Mouse (Mus musculus): ENCODE measurements at regions not wholly inside any gene's neighbourhood (a gene's known extent, or its start where the extent isn't known, plus 50 kb on each side); places are given as distances from the start of the nearest gene placed in this dataset.
A peak's percentile ranks its signal among the peaks of the same experiment; 100 is the strongest.
"Not testable (repeated sequence)": the region's sequence is repeated elsewhere in the genome, so short reads cannot be mapped to it uniquely, and the experiment has no call there.

- DNase-seq (ENCODE audit: low spot score in 2 of 2) = no peak
Measured at GRCm38 (mm10) chr16:30190351-30190750, 76.9 kb downstream of the Cpn2 start.

GRCm38 (mm10) chr16:30190935-30191514 is 76.3 kb downstream of the Cpn2 start:
- no peak for DNase-seq (ENCODE audit: low spot score in 2 of 2)

- no peak for DNase-seq (ENCODE audit: low spot score in 2 of 2)
Measured at GRCm38 (mm10) chr16:30193294-30194261, 73.7 kb downstream of the Cpn2 start.

- DNase-seq (ENCODE audit: low spot score in 2 of 2) = no peak
Measured at GRCm38 (mm10) chr16:30194836-30195235, 72.5 kb downstream of the Cpn2 start.

- DNase-seq (ENCODE audit: low spot score in 2 of 2) = not testable (repeated sequence)
Measured at GRCm38 (mm10) chr16:30195859-30196258, 71.4 kb downstream of the Cpn2 start.

- DNase-seq (ENCODE audit: low spot score in 2 of 2) = no peak
Measured at GRCm38 (mm10) chr16:30197351-30197750, 69.9 kb downstream of the Cpn2 start.

- DNase-seq (ENCODE audit: low spot score in 2 of 2) = no peak
Measured at GRCm38 (mm10) chr16:30199836-30200235, 67.5 kb downstream of the Cpn2 start.

GRCm38 (mm10) chr16:30204144-30204543 is 63.2 kb downstream of the Cpn2 start:
- DNase-seq (ENCODE audit: low spot score in 2 of 2) = peak in 1 of 2 experiments; percentile 40

GRCm38 (mm10) chr16:30205314-30205815 is 61.9 kb downstream of the Cpn2 start:
- no peak for DNase-seq (ENCODE audit: low spot score in 2 of 2)

GRCm38 (mm10) chr16:30205816-30206356 is 61.4 kb downstream of the Cpn2 start:
- no peak for DNase-seq (ENCODE audit: low spot score in 2 of 2)

Measured in urinary bladder, postnatal 36 days (tissue).